Mouse (Mus musculus): Measurements from ENCODE around the gene Nup205. TPM values are rescaled to one million over a fixed set of nuclear protein-coding genes. Genes with fewer than 3 reads are reported as not detected.
"Not testable (repeated sequence)": the region's sequence is repeated elsewhere in the genome, so short reads cannot be mapped to it uniquely, and the experiment has no call there.

The Nup205 gene
- total RNA-seq (2021), result 10 to 100 TPM; 10.2 to 12.3 TPM
- long read RNA-seq, experiment 1, full-length matches to known transcripts, result 6 of 11 reads
- long read RNA-seq, experiment 1, partial matches to known transcripts, result 4 of 11 reads
- long read RNA-seq, experiment 1, other reads (novel, unspliced or antisense), result 1 of 11 reads
- long read RNA-seq, experiment 2, partial matches to known transcripts, result 1 of 2 reads
- long read RNA-seq, experiment 2, other reads (novel, unspliced or antisense), result 1 of 2 reads

GRCm38 (mm10) chr6:35176979-35177649 lies at the start of gene Nup205:
TSS of gene Nup205 (plus strand) at chr6:35177421.
- DNase-seq (ENCODE audit: low spot score), result peak; percentile 76

DNA sequence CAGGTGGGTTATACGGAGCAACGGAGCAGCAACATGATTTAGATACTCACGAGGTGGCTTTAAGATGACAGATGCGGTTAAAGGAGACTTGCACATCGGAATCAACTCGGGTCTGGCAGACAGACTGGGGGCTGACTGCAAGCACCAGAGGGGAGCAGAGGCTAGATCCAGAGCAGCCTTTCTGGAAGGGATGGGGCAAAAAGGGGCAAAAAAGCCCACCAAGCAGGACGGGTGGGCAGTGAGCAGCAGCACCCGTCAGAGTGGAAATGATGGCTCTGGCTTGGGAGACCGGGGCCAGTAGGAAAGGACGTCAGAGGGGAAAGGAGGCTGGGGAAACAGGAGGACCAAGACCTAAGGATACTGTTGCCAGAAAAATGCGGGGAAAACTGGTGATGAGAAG lies 44.4 kb upstream of the Nup205 start:
- DNase-seq (ENCODE audit: low spot score), result no peak

GRCm38 (mm10) chr6:35133246-35133578 lies 44.0 kb upstream of the Nup205 start:
- DNase-seq (ENCODE audit: low spot score), result no peak

GRCm38 (mm10) chr6:35133579-35134488 lies 43.4 kb upstream of the Nup205 start, which contains the start of gene Cnot4:
TSS of gene Cnot4 (minus strand) at chr6:35133724.
- DNase-seq (ENCODE audit: low spot score), result peak; percentile 98

- DNase-seq (ENCODE audit: low spot score), result no peak
Measured at GRCm38 (mm10) chr6:35134844-35135243, 42.4 kb upstream of the Nup205 start.

DNA sequence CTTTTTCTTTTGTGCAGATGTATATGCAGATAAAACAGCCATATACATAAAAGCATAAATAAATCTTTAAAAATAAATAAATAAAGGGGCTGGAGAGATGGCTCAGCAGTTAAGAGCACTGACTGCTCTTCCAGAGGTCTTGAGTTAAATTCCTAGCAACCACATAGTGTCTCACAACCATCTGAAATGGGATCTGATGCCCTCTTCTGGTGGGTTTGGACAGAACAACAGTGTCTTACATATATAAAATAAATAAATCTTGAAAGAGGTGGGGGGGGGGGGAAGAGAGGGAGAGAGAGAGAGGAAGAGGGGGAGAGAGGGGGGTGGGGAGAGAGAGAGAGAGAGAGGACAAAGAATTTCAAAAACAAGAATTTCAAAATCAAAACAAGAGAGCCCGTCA lies 36.9 kb upstream of the Nup205 start:
- no peak for DNase-seq (ENCODE audit: low spot score)

- DNase-seq (ENCODE audit: low spot score), result no peak
Measured at GRCm38 (mm10) chr6:35145569-35145968, 31.7 kb upstream of the Nup205 start.

- no peak for DNase-seq (ENCODE audit: low spot score)
Measured at GRCm38 (mm10) chr6:35147726-35148422, 29.3 kb upstream of the Nup205 start.

DNA sequence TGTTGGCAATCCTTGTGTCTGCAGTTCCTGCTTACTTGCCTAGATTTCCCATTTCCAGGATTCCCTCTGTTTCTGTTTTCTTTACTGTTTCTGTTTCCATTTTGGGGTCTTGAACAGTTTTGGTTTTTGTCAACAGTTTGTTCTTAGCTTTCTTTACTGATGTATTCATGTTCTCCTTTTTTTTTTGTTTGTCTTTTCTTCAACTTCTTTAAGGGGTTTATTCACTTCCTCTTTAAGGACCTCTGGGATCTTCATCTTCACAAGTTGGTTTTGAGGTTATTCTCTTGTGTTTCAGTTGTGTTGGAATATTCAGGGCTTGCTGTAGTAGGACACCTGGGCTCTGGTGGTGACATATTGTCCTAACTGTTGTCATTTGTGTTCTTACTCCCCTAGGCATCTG lies 22.7 kb upstream of the Nup205 start:
- DNase-seq (ENCODE audit: low spot score), result no peak

DNA sequence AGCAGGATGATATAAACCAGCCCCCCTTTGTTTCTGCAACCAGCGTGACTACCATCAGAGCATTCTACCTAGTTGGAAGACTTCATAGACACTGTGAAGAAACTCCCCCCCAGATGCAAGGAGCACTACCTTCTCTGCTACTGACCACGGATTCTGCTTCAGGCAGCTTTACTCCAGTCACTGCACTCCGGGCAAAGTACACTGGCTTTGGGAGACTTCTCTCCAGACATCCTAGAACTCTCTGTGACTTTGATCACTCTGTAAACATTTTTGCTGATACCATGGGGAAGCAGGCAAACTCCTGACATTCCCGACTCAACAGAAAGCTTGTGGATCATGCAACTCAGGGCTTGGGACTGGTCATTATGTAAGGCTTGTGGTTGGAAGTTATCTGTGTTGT lies 8.0 kb upstream of the Nup205 start:
- DNase-seq (ENCODE audit: low spot score), result no peak

DNA sequence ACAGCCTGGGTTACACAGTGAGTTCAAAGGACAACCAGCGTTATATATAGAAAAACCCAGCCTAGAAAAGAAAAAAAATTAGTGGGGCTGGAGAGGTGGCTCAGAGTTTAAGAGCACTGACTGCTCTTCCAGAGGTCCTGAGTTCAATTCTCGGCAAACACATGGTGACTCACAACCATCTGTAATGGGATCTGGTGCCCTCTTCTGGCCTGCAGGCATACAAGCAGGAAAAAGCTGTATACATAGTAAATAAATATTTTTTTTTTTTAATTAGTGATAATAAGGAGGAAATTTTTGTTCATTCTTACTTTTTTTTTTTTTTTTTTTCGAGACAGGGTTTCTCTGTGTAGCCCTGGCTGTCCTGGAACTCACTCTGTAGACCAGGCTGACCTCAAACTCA lies 5.2 kb upstream of the Nup205 start:
- not testable (repeated sequence) for DNase-seq (ENCODE audit: low spot score)

- DNase-seq (ENCODE audit: low spot score), result no peak
Measured at GRCm38 (mm10) chr6:35173181-35173580, 4.0 kb upstream of the Nup205 start.

DNA sequence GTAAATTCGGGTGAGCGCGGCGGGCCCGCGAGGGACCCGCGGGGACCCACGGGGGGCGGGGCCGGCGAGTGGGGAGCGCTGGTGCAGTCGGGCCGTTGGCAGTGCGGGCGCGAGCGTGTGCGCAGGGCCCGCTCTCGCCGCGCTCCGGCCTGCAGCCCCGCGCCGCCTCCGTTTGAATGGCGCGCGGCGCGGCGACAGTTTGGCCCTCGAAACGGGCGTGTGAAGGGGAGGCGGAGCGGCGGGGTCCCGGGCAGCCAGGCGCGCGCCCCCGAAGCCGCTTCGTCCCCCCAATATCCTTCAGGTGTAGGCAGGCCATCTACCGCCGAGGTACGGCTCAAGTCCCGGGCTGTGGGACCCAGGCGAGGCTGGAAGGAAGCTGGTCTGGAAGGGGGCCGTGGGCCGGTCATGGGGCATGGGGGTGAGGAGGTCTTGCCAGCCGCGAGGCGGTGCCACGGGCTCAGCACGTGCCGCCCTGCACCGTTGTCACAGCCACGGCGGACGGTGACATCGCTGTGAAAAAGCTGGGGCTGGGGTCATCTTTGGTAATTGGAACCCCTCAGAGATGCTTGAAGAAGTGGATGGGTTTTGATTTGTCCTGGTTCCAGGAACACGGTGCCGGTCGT lies 540 bp downstream of the Nup205 start:
- no peak for DNase-seq (ENCODE audit: low spot score)

DNA sequence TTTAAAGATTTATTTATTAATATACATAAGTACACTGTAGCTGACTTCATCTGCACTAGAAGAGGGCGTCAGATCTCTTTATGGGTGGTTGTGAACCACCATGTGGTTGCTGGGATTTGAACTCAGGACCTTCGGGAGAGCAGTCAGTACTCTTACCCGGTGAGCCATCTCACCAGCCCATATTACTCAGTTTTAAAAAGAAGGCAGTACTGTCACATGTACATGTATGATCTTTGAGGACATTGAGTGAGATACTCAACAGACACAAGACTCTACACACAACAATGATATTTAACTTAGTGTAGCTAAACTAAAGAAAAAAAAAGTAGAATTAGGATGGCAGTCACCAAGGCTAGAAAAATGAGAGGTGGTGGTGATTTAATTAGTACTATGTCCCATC lies 2.1 kb downstream of the Nup205 start:
- DNase-seq (ENCODE audit: low spot score), result not testable (repeated sequence)

GRCm38 (mm10) chr6:35184781-35185180 lies 7.6 kb downstream of the Nup205 start:
- DNase-seq (ENCODE audit: low spot score), result no peak

DNA sequence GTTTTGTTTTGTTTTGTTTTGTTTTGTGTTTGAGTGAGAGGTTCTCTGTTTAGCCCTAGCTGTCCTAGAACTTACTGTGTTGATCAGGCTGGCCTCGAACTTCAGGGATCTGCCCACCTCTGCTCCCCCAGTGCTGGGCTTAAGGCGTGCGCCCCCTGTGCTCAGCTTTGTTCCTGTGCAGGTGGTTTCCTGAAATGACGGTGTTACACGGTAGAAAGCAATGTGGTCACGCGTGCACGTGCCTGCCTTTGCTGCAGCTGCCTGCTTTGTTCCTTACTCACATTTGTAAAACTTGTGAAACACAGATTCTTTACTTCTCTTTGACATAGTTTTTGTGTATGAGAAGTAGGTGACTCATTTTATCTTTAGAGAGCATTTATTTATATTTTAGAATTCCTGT lies 14.0 kb downstream of the Nup205 start:
- no peak for DNase-seq (ENCODE audit: low spot score)

DNA sequence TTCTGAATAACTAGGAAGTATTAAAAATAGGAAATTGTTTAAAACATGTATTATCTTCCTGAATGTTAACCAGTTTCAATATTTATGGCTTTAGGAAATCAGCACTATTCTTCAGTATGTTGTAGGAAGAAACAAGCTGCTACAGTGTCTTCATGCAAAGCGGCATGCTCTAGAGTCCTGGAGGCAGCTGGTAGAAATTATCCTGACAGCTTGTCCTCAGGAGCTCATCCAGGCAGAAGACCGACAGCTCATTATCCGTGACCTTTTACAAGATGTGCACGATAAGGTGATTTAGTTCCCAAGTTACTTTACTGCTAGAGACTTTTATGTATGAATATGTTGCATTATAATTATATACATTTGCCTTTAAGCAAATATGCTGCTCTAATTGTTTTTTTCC lies 48.5 kb downstream of the Nup205 start:
- DNase-seq (ENCODE audit: low spot score), result no peak

DNA sequence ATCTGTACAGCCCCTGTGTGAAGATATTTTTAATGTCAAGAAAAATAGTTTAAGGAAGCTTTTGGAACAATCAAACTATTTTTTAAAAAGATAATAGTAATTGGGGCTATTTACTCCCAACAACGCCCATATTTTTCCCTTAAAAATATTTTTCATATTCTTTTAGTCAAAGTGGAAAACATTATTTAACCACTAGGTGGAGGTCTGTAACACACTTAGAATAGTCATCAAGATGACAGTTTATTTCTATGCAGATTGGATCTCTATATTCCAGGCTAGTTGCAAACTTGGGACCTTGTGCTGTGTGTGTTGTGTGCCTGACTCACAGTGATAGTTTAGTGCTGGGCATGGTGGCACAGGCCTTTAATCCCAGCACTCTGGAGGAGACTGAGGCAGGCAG lies 52.2 kb downstream of the Nup205 start:
- no peak for DNase-seq (ENCODE audit: low spot score)

DNA sequence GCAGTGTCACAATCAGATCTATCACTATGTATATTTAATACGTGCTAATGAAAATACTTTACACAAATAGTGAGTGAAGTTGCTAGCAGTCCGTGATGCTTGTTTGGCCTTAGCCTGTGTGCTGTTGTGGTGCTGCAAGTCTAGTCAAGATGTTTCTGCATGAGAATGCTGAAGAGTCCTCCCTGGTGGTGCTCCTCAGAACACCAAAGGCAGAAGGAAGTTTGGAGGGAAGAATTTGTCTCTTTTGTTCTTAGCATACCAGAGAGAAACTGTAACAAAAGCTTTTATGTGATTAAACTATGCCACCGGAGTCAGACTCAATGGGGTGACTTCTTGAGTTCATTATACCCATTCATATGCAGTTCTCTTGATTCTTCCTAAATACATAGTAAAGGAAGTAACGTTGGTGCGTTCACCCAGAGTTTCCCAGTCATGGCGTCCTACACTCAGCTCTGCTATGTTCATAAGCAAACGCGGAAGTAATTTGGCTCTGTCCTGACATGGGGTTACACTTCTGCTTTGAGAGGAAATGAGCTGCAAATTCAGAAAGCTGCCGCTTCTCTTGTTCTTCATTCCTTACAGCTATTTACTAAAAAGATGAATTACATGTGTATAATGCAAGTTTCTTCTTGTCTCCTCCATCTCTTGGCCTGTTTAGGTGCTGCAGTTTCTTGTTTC lies 59.0 kb downstream of the Nup205 start:
- no peak for DNase-seq (ENCODE audit: low spot score)

DNA sequence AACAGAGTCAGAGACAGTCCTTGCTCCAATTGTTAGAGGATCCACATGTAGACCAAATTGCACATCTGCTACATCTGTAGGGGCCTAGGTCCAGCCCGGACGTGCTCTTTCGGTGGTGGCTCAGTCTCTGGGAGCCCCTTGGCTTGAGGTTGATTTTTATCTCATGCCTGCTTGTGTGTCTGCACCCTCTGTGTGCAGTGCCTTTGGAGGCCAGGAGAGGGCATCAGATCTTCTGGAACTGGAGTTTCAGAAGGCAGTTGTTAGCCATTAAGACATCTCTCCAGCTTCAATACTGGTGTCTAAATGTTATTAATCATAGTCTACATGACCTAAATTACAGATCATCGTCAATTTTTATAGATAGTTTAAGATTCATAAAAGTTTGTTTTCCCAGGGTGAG lies 66.0 kb downstream of the Nup205 start:
- no peak for DNase-seq (ENCODE audit: low spot score)

DNA sequence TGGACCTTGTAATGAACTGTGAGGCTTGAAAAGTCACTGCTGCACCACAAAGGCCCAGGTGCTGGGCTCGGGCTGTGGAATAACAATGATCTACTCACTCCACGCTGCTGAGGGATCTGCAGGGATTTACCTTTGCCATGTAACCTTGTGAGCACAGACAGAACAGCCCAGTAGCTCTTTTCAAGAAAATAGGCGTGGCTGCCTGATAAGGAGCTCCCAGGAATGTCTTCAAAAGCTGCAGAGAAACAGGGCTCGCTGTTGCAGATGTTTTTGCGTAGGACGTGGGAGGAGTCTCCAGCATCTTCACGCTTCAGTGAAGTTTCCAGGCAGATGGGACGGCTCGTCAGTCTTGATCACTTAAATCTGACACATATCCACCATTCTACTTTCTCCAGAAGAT lies 66.8 kb downstream of the Nup205 start:
- no peak for DNase-seq (ENCODE audit: low spot score)

Measured in gastrocnemius, adult 18-20 months (tissue).